Mouse (Mus musculus) inflammation-experienced regulatory T-cells, adult 6 months (primary cell): ENCODE data around the gene 3110082I17Rik. TPM values are rescaled to one million over a fixed set of nuclear protein-coding genes. Genes with fewer than 3 reads are reported as not detected.
"Not testable (repeated sequence)": the region's sequence is repeated elsewhere in the genome, so short reads cannot be mapped to it uniquely, and the experiment has no call there.

ENCODE experiments used
- ATAC-seq: one replicate; pipeline ENCODE4 v1.8.0; 2017
- polyA plus RNA-seq, 3 experiments: library from polyadenylated mRNA; unstranded; fragments of 100-300 nt; shearing (Covaris generic); gene quantifications; one replicate each; pipeline ENCODE4 v1.2.1; 2017

Gene 3110082I17Rik
- polyA plus RNA-seq, 3 experiments from 2014 or later: 4.6 to 5.6 (median 5.2) TPM

- ATAC-seq: no peak
Measured at GRCm38 (mm10) chr5:139392219-139393196, 67.8 kb downstream of the 3110082I17Rik start.

GRCm38 (mm10) chr5:139391309-139391990, 68.9 kb downstream of the 3110082I17Rik start:
- no peak for ATAC-seq

GRCm38 (mm10) chr5:139390324-139391119, 69.8 kb downstream of the 3110082I17Rik start:
- ATAC-seq: not testable (repeated sequence)

DNA sequence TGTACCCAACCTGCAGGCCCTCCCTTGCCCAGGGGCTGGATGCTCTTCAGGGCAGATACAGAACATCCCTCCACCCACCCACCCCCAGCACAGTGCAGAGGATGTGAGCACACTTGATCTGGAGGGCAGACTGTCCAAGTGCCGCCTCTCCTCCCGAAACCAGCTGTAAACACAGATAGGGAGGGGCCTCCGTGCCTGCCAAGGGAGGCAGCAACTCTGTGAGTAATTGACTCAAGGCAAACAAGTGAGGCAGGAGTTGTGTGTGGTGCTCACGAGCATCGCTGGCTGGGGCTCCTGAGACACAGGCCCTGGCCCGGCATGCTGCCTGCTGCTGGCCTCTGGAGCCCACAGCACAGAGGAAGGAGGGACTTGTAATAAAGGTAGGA, 70.7 kb downstream of the 3110082I17Rik start:
- ATAC-seq: no peak

GRCm38 (mm10) chr5:139388694-139389675, 71.3 kb downstream of the 3110082I17Rik start:
- ATAC-seq: peak; percentile 23

DNA sequence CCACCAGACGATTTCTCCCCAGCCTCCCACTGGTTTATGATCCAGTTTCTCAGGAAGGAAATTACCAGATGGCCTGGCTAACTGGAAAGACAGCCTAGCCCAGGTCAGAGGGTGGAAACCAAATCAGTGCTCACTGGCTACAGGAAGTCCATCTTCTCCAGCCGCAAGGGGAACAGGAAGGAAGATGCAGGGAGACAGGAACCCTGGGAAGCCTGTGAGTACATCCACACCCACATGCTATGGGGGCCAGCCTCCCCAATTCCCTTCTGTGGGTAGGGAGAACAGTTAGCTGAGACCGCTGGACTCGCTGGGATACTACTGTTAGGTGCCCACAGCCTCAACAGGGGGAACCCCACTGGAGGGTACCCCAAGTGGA, 72.1 kb downstream of the 3110082I17Rik start:
- ATAC-seq: no peak

- ATAC-seq: no peak
Measured at GRCm38 (mm10) chr5:139387329-139388194, 72.8 kb downstream of the 3110082I17Rik start.

- no peak for ATAC-seq
Measured at GRCm38 (mm10) chr5:139386047-139386446, 74.3 kb downstream of the 3110082I17Rik start.

DNA sequence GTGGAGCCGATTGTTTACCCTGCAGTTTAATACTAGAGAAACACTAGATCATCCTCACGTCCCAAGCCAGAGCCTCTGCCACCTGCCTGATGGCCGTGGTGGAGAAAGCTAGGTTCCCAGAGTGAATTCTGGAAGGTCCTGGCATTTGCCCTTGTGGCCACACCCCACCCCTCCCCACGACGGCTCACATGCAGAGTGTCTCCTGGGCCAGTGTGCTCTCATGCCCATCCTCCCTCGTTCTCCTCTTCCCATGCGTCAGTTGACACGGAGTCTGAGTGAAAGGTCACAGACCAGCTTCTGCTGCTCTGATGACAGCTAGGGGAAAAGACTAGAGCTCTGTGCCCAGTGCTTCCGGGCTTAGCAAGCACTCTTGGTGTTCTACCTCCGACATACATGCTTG, 75.8 kb downstream of the 3110082I17Rik start:
- no peak for ATAC-seq

DNA sequence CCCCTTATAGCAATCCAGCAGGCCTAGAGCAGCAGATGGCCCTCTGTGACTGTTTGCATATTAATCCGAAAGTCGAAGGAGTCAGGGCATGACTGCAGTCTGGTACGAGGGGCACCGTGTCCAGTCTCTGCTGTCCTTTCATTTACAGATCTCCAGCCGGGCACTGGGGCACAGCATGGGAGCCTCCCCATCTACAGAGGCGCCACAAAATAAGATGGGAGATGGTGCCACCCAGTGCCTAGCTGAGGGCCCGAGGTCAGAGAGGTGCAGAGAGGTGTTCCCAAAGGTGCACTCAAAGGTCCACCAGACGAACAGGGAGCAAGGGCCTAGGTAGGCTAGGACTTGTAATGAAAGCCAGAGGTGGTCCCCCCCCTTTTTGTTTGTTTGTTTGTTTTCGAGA, 77.1 kb downstream of the 3110082I17Rik start:
- ATAC-seq: no peak

- peak; percentile 69 for ATAC-seq
Measured at GRCm38 (mm10) chr5:139382760-139383159, 77.6 kb downstream of the 3110082I17Rik start.

- ATAC-seq: peak; percentile 77
Measured at GRCm38 (mm10) chr5:139381586-139382513, 78.5 kb downstream of the 3110082I17Rik start.

DNA sequence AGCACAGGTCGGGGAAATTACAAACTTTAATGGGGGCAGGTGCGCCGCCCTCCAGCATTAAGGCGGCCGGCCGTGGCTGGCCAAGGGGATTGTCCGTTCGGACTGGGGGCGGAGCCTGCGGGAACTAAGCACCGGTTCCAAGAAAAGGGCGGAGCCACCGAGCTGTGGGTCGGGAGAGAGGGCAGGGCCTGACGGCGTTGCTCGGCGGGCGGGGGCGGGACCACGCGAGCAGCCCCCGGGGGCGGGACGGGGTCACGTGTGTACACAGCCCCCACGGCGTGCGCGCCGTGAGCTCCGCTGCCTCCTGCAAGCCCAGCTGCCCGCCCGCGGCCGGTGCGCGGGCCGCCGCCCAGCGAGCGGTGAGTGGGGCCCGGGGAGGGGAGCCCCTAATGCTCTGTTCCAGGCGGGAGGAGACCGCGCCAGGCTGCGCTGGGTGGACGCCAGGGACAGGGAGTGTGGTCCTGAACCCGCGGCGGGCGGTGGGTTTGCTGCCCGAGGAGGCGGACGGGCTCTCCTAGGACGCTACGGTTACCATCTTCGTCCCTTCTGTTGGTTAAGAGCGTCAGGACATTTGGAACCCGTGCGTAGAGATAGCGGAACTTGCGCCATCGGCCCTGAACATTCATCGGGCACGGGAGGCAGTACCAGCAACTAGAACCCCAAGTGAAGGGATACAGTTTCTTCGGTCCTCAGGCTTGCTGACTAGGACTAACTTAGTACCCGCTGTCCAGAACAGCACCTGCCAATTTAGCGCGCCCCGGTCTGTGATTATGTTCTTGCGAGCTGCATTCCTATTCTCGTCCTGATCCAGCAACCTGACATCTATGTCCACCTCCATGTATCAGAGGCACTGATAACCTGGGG, 79.7 kb downstream of the 3110082I17Rik start:
- ATAC-seq: no peak

DNA sequence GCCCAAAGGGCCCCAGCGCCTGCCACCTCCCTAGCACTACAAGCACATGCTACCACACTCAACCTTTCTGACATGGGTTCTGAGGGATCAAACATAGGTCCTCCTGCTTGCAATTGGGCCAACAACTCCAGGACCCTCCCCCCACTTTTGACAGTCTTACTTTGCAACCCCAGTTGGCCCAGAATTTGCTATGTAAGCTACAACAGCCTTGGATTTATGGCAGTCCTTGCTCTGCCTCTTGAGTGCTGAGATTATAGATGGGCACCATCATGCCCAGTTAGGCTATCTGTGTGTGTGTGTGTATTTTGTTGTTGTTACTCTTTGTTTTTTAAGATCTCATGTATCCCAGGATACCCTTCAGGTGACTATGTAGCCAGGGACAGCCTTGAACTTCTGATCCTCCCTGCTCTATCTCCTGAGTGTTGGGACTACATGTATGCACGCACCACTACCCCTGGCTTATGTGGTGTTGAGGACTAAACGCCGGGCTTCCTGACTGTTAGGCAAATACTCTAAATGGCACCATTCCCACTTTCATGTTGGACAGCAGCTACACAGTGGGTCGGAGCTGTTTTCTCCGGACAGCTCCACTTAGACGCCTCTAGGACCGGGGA, 80.4 kb downstream of the 3110082I17Rik start:
- ATAC-seq: no peak

DNA sequence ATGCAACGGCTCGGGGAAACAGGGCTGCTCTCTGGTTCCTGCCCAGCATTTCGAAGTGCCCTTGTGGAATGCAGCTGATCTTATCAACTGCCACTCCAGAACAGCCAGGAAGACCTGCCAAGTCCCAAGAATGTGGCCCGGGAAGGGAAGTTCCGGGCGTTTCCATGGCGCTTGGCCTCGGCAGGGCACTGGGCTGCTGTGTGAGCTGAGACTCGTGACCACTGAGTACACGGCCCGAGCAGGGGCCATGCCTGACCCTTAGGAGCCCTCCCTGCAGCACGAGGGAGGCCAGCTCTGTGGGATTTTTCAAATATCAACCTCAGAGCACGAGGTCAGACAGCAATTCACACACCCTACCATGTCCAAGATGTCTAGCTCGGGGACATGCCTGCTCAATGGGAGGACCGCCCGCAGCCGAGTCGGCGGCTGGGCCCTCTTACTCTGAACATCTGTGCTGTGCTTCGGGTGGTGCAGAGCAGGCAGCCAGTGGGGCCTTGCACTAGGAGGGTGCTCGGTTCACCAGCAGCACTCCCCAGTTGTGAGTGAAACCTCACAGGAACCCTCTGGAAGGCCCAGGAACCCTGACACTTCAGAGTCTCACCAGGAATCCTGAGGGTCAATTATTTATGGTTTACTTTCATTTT, 81.2 kb downstream of the 3110082I17Rik start:
- no peak for ATAC-seq

GRCm38 (mm10) chr5:139378271-139378556, 82.1 kb downstream of the 3110082I17Rik start:
- no peak for ATAC-seq

DNA sequence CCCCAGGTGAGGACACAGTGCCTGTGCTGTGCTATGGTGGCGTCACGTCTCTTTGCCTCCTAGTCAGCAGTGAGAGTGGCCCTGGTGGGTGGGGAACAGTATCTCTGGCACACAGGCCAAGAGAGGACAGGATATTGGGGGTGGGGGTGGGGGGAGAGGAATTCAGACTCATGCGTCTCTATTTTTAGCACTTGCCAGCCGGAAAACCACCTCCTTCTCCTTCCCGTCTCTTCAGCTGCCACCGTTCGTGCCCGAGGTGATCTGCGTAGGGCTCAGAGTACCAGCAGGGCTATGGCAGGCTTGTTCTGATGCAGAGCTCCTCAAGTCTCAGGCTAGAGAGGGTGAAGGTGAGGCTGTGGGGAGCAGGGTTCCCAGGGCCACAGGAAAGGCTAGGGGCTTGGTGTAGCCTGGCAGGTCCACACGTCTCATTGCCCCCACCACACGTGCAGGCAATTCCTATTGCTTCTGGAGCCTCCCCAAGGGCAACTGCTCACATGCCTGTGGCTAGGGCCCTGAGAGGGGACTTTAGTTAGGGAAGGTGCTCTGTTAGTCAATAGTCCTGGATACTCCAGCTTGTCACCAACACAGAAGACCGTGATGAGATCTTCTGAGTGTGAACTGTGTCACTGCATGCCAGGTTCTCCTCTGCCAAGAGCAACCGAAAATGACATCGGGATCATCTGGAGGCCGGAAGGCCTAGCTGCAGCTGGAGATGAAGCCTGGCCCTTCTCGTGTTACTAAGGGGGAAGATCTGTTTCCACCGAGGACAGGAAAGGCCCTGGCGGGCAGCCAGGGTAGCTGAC, 82.7 kb downstream of the 3110082I17Rik start, which contains the start of gene Gpr146:
Gene Gpr146, plus strand, starts transcription at position 230 of the 803 bp plus-strand sequence.
- peak; percentile 3 for ATAC-seq
